Mouse (Mus musculus) MEL (cell line): Measurements from ENCODE around the gene Tex46. TPM values are rescaled to one million over a fixed set of nuclear protein-coding genes. Genes with fewer than 3 reads are reported as not detected.

Experiments
- DNase-seq: peaks from one replicate; pipeline ENCODE4 v3.0.0; 2011; ENCODE audit warnings: low read depth, low spot score
- H3K27ac ChIP-seq: 2 replicates; pipeline ENCODE4 v1.5.1; 2012; ENCODE audit warnings: low read depth, mild to moderate bottlenecking, control low read depth, low read length, moderate library complexity; ENCODE audit not compliant: control insufficient read depth
- H3K27me3 ChIP-seq, 2 experiments: fragments of 150-350 bp in 1 of 2; sonication (generic) in 1 of 2; 2 replicates each; pipeline ENCODE4 v1.6.1; 2012; ENCODE audit warnings: low read length in 2 of 2, mild to moderate bottlenecking in 2 of 2, improper control_type of control experiment in 1 of 2, moderate library complexity in 1 of 2; ENCODE audit not compliant: insufficient read depth in 2 of 2, control insufficient read depth in 1 of 2
- H3K36me3 ChIP-seq, 2 experiments: 2 replicates each; pipeline ENCODE4 v1.6.1; 2012 to 2014; ENCODE audit warnings: low read length in 2 of 2, improper control_type of control experiment in 1 of 2, inconsistent platforms in 1 of 2, mild to moderate bottlenecking in 1 of 2; ENCODE audit not compliant: insufficient read depth in 2 of 2, control insufficient read depth in 1 of 2
- H3K4me1 ChIP-seq, 2 experiments: fragments of 150-350 bp in 1 of 2; sonication (generic) in 1 of 2; 2 replicates each; pipeline ENCODE4 v1.6.1; 2012; ENCODE audit warnings: low read length in 2 of 2, improper control_type of control experiment in 1 of 2, mild to moderate bottlenecking in 1 of 2; ENCODE audit not compliant: insufficient read depth in 2 of 2, control insufficient read depth in 1 of 2
- H3K4me3 ChIP-seq, 2 experiments: fragments of 150-350 bp in 1 of 2; sonication (generic) in 1 of 2; 2 replicates each; pipeline ENCODE4 v1.5.1; 2012; ENCODE audit warnings: low read depth in 2 of 2, low read length in 2 of 2, mild to moderate bottlenecking in 2 of 2, moderate library complexity in 2 of 2, control low read depth in 1 of 2, improper control_type of control experiment in 1 of 2; ENCODE audit not compliant: control insufficient read depth in 1 of 2, insufficient read depth in 1 of 2
- H3K79me2 ChIP-seq: 2 replicates; pipeline ENCODE4 v1.6.1; 2012; ENCODE audit warnings: mild to moderate bottlenecking, low read length, moderate library complexity; ENCODE audit not compliant: control insufficient read depth, poor library complexity, insufficient read depth
- H3K9ac ChIP-seq: 2 replicates; pipeline ENCODE4 v1.6.1; 2012; ENCODE audit warnings: low read depth, mild to moderate bottlenecking, control low read depth, low read length, moderate library complexity; ENCODE audit not compliant: control insufficient read depth, poor library complexity, severe bottlenecking
- H3K9me3 ChIP-seq: fragments of 150-350 bp; sonication (generic); replicated peaks from 2 replicates; pipeline ENCODE4 v1.6.1; 2012; ENCODE audit warnings: mild to moderate bottlenecking, low read length, improper control_type of control experiment, moderate library complexity; ENCODE audit not compliant: insufficient read depth
- BHLHE40 ChIP-seq: IDR thresholded peaks from 2 replicates; pipeline ENCODE4 v1.6.1; 2012; ENCODE audit warnings: low read depth, mild to moderate bottlenecking, inconsistent platforms, low read length, improper control_type of control experiment, borderline replicate concordance
- CHD1 ChIP-seq: IDR thresholded peaks from 2 replicates; pipeline ENCODE4 v1.6.1; 2012; ENCODE audit warnings: low read depth, mild to moderate bottlenecking, inconsistent platforms, low read length, improper control_type of control experiment
- CHD2 ChIP-seq: IDR thresholded peaks from 2 replicates; pipeline ENCODE4 v1.6.1; 2011; ENCODE audit warnings: low read length, improper control_type of control experiment
- CTCF ChIP-seq, 3 experiments: IDR thresholded peaks in 2 of 3; conservative IDR thresholded peaks in 1 of 3; 2 replicates each; pipeline ENCODE4 v1.5.1; 2011 to 2012; ENCODE audit warnings: low read length in 3 of 3, low read depth in 2 of 3, mild to moderate bottlenecking in 2 of 3, improper control_type of control experiment in 1 of 3, inconsistent platforms in 1 of 3, mixed read lengths in 1 of 3, moderate library complexity in 1 of 3; ENCODE audit not compliant: control insufficient read depth in 1 of 3, insufficient read depth in 1 of 3, poor library complexity in 1 of 3, severe bottlenecking in 1 of 3
- E2F4 ChIP-seq: IDR thresholded peaks from 2 replicates; pipeline ENCODE4 v1.6.1; 2011; ENCODE audit warnings: low read depth, low read length, improper control_type of control experiment, borderline replicate concordance
- EP300 ChIP-seq, 2 experiments: IDR thresholded peaks; 2 replicates each; pipeline ENCODE4 v1.6.1; 2011; ENCODE audit warnings: improper control_type of control experiment in 2 of 2, low read length in 2 of 2, low read depth in 1 of 2, mild to moderate bottlenecking in 1 of 2
- ETS1 ChIP-seq: IDR thresholded peaks from 2 replicates; pipeline ENCODE4 v1.6.1; 2012; ENCODE audit warnings: low read depth, mild to moderate bottlenecking, inconsistent platforms, low read length, improper control_type of control experiment, moderate library complexity
- GABPA ChIP-seq: IDR thresholded peaks from 2 replicates; pipeline ENCODE4 v1.6.1; 2012; ENCODE audit warnings: low read depth, mild to moderate bottlenecking, inconsistent platforms, low read length, improper control_type of control experiment, moderate library complexity
- GATA1 ChIP-seq: IDR thresholded peaks from 2 replicates; pipeline ENCODE4 v1.6.1; 2011; ENCODE audit warnings: low read depth, low read length, improper control_type of control experiment
- HCFC1 ChIP-seq: IDR thresholded peaks from 2 replicates; pipeline ENCODE4 v1.6.1; 2012; ENCODE audit warnings: low read depth, mild to moderate bottlenecking, inconsistent platforms, low read length, improper control_type of control experiment, moderate library complexity
- JUND ChIP-seq: IDR thresholded peaks from 2 replicates; pipeline ENCODE4 v1.6.1; 2011; ENCODE audit warnings: low read depth, mild to moderate bottlenecking, improper control_type of control experiment, low read length
- MAFK ChIP-seq: IDR thresholded peaks from 2 replicates; pipeline ENCODE4 v1.6.1; 2011; ENCODE audit warnings: low read depth, mild to moderate bottlenecking, low read length, improper control_type of control experiment, borderline replicate concordance
- MEF2A ChIP-seq: IDR thresholded peaks from 2 replicates; pipeline ENCODE4 v1.6.1; 2014; ENCODE audit warnings: low read depth, mild to moderate bottlenecking, inconsistent platforms, low read length, improper control_type of control experiment; ENCODE audit not compliant: poor library complexity, insufficient replicate concordance, severe bottlenecking; ENCODE audit errors: extremely low read depth
- MXI1 ChIP-seq: IDR thresholded peaks from 2 replicates; pipeline ENCODE4 v1.6.1; 2011; ENCODE audit warnings: mild to moderate bottlenecking, low read depth, low read length, improper control_type of control experiment
- MYB ChIP-seq: IDR thresholded peaks from 2 replicates; pipeline ENCODE4 v1.6.1; 2011; ENCODE audit warnings: mild to moderate bottlenecking, low read depth, low read length, improper control_type of control experiment
- MYC ChIP-seq: IDR thresholded peaks from 2 replicates; pipeline ENCODE4 v1.6.1; 2011; ENCODE audit warnings: low read depth, mild to moderate bottlenecking, low read length, improper control_type of control experiment, moderate library complexity
- POLR2A ChIP-seq, 2 experiments: IDR thresholded peaks; 2 replicates each; pipeline ENCODE4 v1.6.1; 2011 to 2012; ENCODE audit warnings: low read length in 2 of 2, mild to moderate bottlenecking in 2 of 2, control low read depth in 1 of 2, improper control_type of control experiment in 1 of 2, low read depth in 1 of 2, moderate library complexity in 1 of 2; ENCODE audit not compliant: control insufficient read depth in 1 of 2, insufficient read depth in 1 of 2, poor library complexity in 1 of 2
- POLR2AphosphoS2 ChIP-seq: IDR thresholded peaks from 2 replicates; pipeline ENCODE4 v1.6.1; 2011; ENCODE audit warnings: low read length, improper control_type of control experiment
- POLR2AphosphoS5 ChIP-seq: IDR thresholded peaks from 2 replicates; pipeline ENCODE4 v1.6.1; 2012; ENCODE audit warnings: low read depth, borderline replicate concordance, mild to moderate bottlenecking, inconsistent platforms, low read length, moderate library complexity, mixed read lengths
- RCOR1 ChIP-seq: IDR thresholded peaks from 2 replicates; pipeline ENCODE4 v1.6.1; 2012; ENCODE audit warnings: low read depth, mild to moderate bottlenecking, inconsistent platforms, low read length, improper control_type of control experiment
- SIN3A ChIP-seq: IDR thresholded peaks from 2 replicates; pipeline ENCODE4 v1.6.1; 2012; ENCODE audit warnings: low read length, improper control_type of control experiment, inconsistent platforms
- SMC3 ChIP-seq: IDR thresholded peaks from 2 replicates; pipeline ENCODE4 v1.6.1; 2011; ENCODE audit warnings: low read depth, low read length, improper control_type of control experiment
- TBP ChIP-seq: IDR thresholded peaks from 2 replicates; pipeline ENCODE4 v1.8.0; 2011; ENCODE audit warnings: low read depth, low read length, improper control_type of control experiment
- TCF12 ChIP-seq: IDR thresholded peaks from 2 replicates; pipeline ENCODE4 v1.6.1; 2014; ENCODE audit warnings: low read depth, mild to moderate bottlenecking, inconsistent platforms, low read length, improper control_type of control experiment, moderate library complexity
- UBTF ChIP-seq: IDR thresholded peaks from 2 replicates; pipeline ENCODE4 v1.6.1; 2012; ENCODE audit warnings: low read depth, mild to moderate bottlenecking, inconsistent platforms, low read length, improper control_type of control experiment, moderate library complexity, borderline replicate concordance; ENCODE audit not compliant: insufficient read depth
- USF1 ChIP-seq: IDR thresholded peaks from 2 replicates; pipeline ENCODE4 v1.6.1; 2014; ENCODE audit warnings: low read depth, mild to moderate bottlenecking, inconsistent platforms, low read length, improper control_type of control experiment, moderate library complexity
- USF2 ChIP-seq, 2 experiments: IDR thresholded peaks; 2 replicates each; pipeline ENCODE4 v1.6.1; 2011 to 2012; ENCODE audit warnings: improper control_type of control experiment in 2 of 2, low read length in 2 of 2, borderline replicate concordance in 1 of 2, inconsistent platforms in 1 of 2, low read depth in 1 of 2, mild to moderate bottlenecking in 1 of 2; ENCODE audit not compliant: insufficient read depth in 1 of 2
- ZC3H11A ChIP-seq: IDR thresholded peaks from 2 replicates; pipeline ENCODE4 v1.6.1; 2012; ENCODE audit warnings: low read depth, mild to moderate bottlenecking, inconsistent platforms, low read length, improper control_type of control experiment
- ZKSCAN1 ChIP-seq: IDR thresholded peaks from 2 replicates; pipeline ENCODE4 v1.6.1; 2012; ENCODE audit warnings: low read depth, mild to moderate bottlenecking, inconsistent platforms, low read length, improper control_type of control experiment, moderate library complexity
- ZNF384 ChIP-seq: IDR thresholded peaks from 2 replicates; pipeline ENCODE4 v1.6.1; 2012; ENCODE audit warnings: low read depth, mild to moderate bottlenecking, inconsistent platforms, low read length, improper control_type of control experiment
- polyA plus RNA-seq, 2 experiments: library from polyadenylated mRNA; stranded (reverse) in 1 of 2; unstranded in 1 of 2; fragments of >175 nt in 1 of 2; fragments of >200 nt in 1 of 2; gene quantifications; 2 replicates each; pipeline versions ENCODE4 v1.2.1 to v1.2.4; 2012; ENCODE audit warnings: low replicate concordance in 2 of 2, low read depth in 1 of 2; ENCODE audit not compliant: insufficient read length in 2 of 2, insufficient read depth in 1 of 2, missing spikeins in 1 of 2
- total RNA-seq: library from RNA; depleted of rRNA; stranded (reverse); fragments of 300-350 nt; gene quantifications from 2 replicates; pipeline ENCODE4 v1.2.3, GENCODE M21; 2012

The Tex46 gene
- total and polyA plus RNA-seq, 3 experiments = not detected

DNA sequence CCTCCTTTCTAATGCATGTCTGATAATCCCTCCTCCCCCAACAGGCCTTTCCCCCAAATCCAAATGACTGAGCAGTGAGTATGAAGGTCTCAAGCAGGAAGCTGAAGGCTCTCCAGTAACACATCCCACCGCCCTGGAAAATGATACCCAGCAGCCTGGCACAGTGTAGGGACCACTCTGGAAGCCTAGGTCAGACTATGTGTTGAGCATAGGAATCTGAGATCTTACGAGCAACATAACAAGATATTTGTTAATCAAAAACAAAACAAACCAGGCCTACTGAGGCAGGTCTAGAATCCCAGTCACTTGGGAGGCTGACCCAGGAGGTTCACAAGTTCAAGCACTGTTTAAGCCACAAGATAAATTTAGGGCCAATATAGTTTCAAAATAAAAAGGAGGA is 9.7 kb upstream of the Tex46 start:
- H3K4me3 ChIP-seq = no peak overlapping the region
- peaks cover 4 to 11% of the 10 kb centered on the region in 2 experiments for H3K4me1 ChIP-seq
- no peak overlapping the region for H3K9ac ChIP-seq
- H3K79me2 ChIP-seq = peaks cover 49% of the 10 kb centered on the region
- H3K9me3 ChIP-seq = no peaks in the 10 kb centered on the region
- DNase-seq = no peak
- H3K27ac ChIP-seq = no peak overlapping the region
- TF ChIP-seq USF1 = no peak
- no peak for TF ChIP-seq E2F4
- no peak for TF ChIP-seq RCOR1
- TF ChIP-seq SMC3 = no peak
- no peak for TF ChIP-seq POLR2AphosphoS2
- TF ChIP-seq BHLHE40 = no peak
- TF ChIP-seq UBTF = no peak
- no peak for TF ChIP-seq POLR2AphosphoS5
- TF ChIP-seq JUND = no peak
- TF ChIP-seq CHD1 = no peak
- no peak for TF ChIP-seq CHD2
- H3K36me3 ChIP-seq = peaks cover 0 to 16% of the 10 kb centered on the region in 2 experiments; a peak in 2 of 4 replicates
- no peaks in the 10 kb centered on the region for H3K27me3 ChIP-seq

DNA sequence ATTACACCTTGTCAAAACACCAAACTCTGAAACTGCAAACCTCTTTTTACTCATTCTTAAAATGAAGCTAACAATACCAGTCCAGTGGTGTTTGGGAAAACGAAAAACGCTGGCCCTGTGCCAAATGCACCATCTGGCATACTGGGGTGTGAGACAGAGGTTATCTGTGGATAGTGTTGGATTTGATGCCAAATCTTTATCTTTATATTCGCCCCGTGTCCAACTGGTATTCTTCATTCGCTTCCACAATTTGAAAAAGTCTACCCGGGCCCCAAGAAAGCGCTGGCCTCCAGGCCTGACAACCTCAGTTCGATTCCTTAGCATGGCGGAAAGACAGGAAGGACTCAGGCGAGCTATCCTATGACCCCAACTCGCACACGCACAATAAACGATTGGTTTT is 8.8 kb upstream of the Tex46 start:
- H3K79me2 ChIP-seq = peaks cover 44% of the 10 kb centered on the region
- peak overlapping the region; percentile 73 to 100 for H3K4me3 ChIP-seq
- H3K27ac ChIP-seq = peak overlapping the region; percentile 5; the same call in 1 of the 2 replicates
- no peaks in the 10 kb centered on the region for H3K9me3 ChIP-seq
- H3K36me3 ChIP-seq = peaks cover 0 to 16% of the 10 kb centered on the region in 2 experiments; a peak in 2 of 4 replicates
- no peaks in the 10 kb centered on the region for H3K27me3 ChIP-seq
- H3K9ac ChIP-seq = peak overlapping the region; percentile 89
- peaks cover 4 to 11% of the 10 kb centered on the region in 2 experiments for H3K4me1 ChIP-seq
- peak; percentile 74 for DNase-seq
- peak; percentile 91 for TF ChIP-seq ETS1
- no peak for TF ChIP-seq MYC
- TF ChIP-seq TBP = peak; percentile 46; the same call in 1 of the 2 replicates
- no peak for TF ChIP-seq JUND
- TF ChIP-seq BHLHE40 = no peak
- TF ChIP-seq MEF2A = no peak
- no peak for TF ChIP-seq POLR2A (IDR thresholded peaks at IDR 0.05; ENCODE audit: control insufficient read depth in 1 of 2, insufficient read depth in 1 of 2, low read depth in 1 of 2, low read length in 2 of 2, poor library complexity in 1 of 2)
- no peak for TF ChIP-seq USF2 (IDR thresholded peaks at IDR 0.05; ENCODE audit: borderline replicate concordance in 1 of 2, insufficient read depth in 1 of 2, low read depth in 1 of 2, low read length in 2 of 2)
- TF ChIP-seq ZKSCAN1 = no peak
- TF ChIP-seq MXI1 = peak; percentile 43; the same call in 1 of the 2 replicates
- TF ChIP-seq SIN3A = peak; percentile 77
- TF ChIP-seq SMC3 = no peak
- TF ChIP-seq UBTF = no peak
- TF ChIP-seq CTCF (IDR thresholded peaks at IDR 0.05 in 2 of 3, conservative IDR thresholded peaks at IDR 0.05 in 1 of 3; ENCODE audit: control insufficient read depth in 1 of 3, insufficient read depth in 1 of 3, low read depth in 2 of 3, low read length in 3 of 3, poor library complexity in 1 of 3, severe bottlenecking in 1 of 3) = no peak
- no peak for TF ChIP-seq GABPA
- 0 out of 2 replicates have a peak, but pooled peaks have one; percentile 40 for TF ChIP-seq GATA1
- TF ChIP-seq EP300 (IDR thresholded peaks at IDR 0.05; ENCODE audit: low read depth in 1 of 2, low read length in 2 of 2) = peak in 1 of 2 experiments; percentile 50; a peak in 2 of 4 replicates
- TF ChIP-seq RCOR1 = peak; percentile 58
- TF ChIP-seq HCFC1 = 0 out of 2 replicates have a peak, but pooled peaks have one; percentile 38
- TF ChIP-seq MYB = no peak
- peak; percentile 69 for TF ChIP-seq TCF12
- no peak for TF ChIP-seq ZC3H11A
- TF ChIP-seq MAFK = no peak
- no peak for TF ChIP-seq POLR2AphosphoS2
- TF ChIP-seq ZNF384 = no peak
